Mouse (Mus musculus) forebrain, embryonic 16.5 days (tissue): Measurements from ENCODE around the gene Erlin1. TPM values are rescaled to one million over a fixed set of nuclear protein-coding genes. Genes with fewer than 3 reads are reported as not detected.

ENCODE experiments used
- ATAC-seq: fragments of 200-750 bp; cut with Nextera tagmentation; 2 replicates; pipeline ENCODE4 v1.8.0; 2017; ENCODE audit warnings: mild to moderate bottlenecking, moderate library complexity
- H3K27ac ChIP-seq: fragments of 300-500 bp; sonication (generic); 2 replicates; pipeline ENCODE4 v1.5.1; 2014; ENCODE audit warnings: low read length, control low read depth
- H3K27me3 ChIP-seq: fragments of 300-500 bp; sonication (generic); replicated peaks from 2 replicates; pipeline ENCODE4 v1.6.1; 2014; ENCODE audit warnings: low read length; ENCODE audit not compliant: control insufficient read depth, insufficient read depth
- H3K36me3 ChIP-seq: fragments of 300-500 bp; sonication (generic); 2 replicates; pipeline ENCODE4 v1.6.1; 2014; ENCODE audit not compliant: control insufficient read depth, insufficient read depth
- H3K4me1 ChIP-seq: fragments of 300-500 bp; sonication (generic); replicated peaks from 2 replicates; pipeline ENCODE4 v1.6.1; 2014; ENCODE audit warnings: low read length; ENCODE audit not compliant: control insufficient read depth, insufficient read depth
- H3K4me2 ChIP-seq: fragments of 300-500 bp; sonication (generic); 2 replicates; pipeline ENCODE4 v1.6.1; 2014; ENCODE audit warnings: mild to moderate bottlenecking, low read length, control low read depth
- H3K4me3 ChIP-seq: fragments of 300-500 bp; sonication (generic); replicated peaks from 2 replicates; pipeline ENCODE4 v1.5.1; 2014; ENCODE audit warnings: mild to moderate bottlenecking, low read length, control low read depth
- H3K9ac ChIP-seq: fragments of 300-500 bp; sonication (generic); replicated peaks from 2 replicates; pipeline ENCODE4 v1.6.1; 2014; ENCODE audit warnings: low read depth, low read length, control low read depth
- H3K9me3 ChIP-seq: fragments of 300-500 bp; sonication (generic); 2 replicates; pipeline ENCODE4 v1.6.1; 2016; ENCODE audit warnings: low read length; ENCODE audit not compliant: control insufficient read depth
- WGBS: fragments of 180-500 bp; shearing (Covaris S2); extraction: QIAGEN DNeasy Blood & Tissue Kit; methylation state at CpG from one replicate; pipeline ENCODE4 v1.1.7; 2014; 5-methylcytosine and 5-hydroxymethylcytosine counted together
- polyA plus RNA-seq: library from polyadenylated mRNA; unstranded; fragments of >200 nt; fragmentation: Nextera tagmentation; extraction: Ambion mirVana; gene quantifications from 2 replicates; pipeline ENCODE4 v1.2.1, GENCODE M21; 2015

Gene Erlin1
- polyA plus RNA-seq, 1 experiment from 2014 or later, result 20.8 TPM

DNA sequence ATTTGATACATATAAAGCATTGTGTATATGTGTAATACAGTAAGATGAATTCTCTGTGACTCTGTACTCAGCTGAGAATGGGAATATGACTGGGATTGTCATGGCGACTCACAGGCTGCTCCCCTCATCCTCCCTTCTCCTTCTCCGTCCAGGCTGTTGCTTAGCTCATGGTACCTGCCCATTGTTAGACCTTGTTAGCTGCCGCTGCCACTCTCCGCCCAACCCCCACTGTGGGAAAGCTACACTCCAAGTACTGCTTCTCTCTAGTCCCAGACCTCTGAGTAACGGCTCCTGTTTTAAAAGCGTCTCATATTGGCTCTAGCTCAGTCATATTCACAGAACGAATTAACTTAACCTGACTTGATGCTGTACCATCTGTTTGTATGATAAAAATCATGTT is 49.8 kb downstream of the Erlin1 start:
- Histone ChIP-seq H3K27ac (no peak overlapping the region), H3K4me1 (no peaks in the 10 kb centered on the region), H3K9ac (no peak overlapping the region), H3K9me3 (no peaks in the 10 kb centered on the region), H3K36me3 (no peaks in the 10 kb centered on the region), H3K4me2 (no peak overlapping the region), H3K4me3 (no peak overlapping the region), H3K27me3 (no peaks in the 10 kb centered on the region)
- WGBS, result 41% methylated on average over 7 of the region's 7 CpGs
- no peak for ATAC-seq

DNA sequence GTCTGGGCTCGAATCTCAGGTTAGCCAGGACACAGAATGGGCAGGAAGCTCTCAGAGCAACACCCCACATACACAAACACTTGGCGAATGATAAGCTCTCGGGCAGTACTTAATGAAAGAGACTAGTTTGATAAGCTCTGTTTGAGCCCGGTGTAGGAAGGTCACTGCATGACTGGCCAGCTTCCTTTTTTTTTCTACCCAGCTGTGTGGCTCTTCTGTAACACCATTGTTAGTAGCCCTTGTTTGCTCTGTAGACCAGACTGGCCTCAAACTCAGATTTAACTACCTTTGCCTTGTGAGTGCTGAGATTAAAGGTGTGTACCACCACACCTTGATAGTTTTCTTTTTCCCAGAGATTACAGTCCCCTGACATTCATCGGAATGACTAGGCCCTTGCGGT is 55.7 kb downstream of the Erlin1 start:
- no peaks in the 10 kb centered on the region for H3K27me3 ChIP-seq
- H3K9me3 ChIP-seq, result no peaks in the 10 kb centered on the region
- H3K4me3 ChIP-seq, result no peak overlapping the region
- H3K36me3 ChIP-seq, result no peaks in the 10 kb centered on the region
- H3K27ac ChIP-seq, result no peak overlapping the region
- WGBS, result 88% methylated on average over 6 of the region's 6 CpGs
- no peak overlapping the region for H3K4me2 ChIP-seq
- H3K9ac ChIP-seq, result no peak overlapping the region
- H3K4me1 ChIP-seq, result no peaks in the 10 kb centered on the region
- no peak for ATAC-seq

DNA sequence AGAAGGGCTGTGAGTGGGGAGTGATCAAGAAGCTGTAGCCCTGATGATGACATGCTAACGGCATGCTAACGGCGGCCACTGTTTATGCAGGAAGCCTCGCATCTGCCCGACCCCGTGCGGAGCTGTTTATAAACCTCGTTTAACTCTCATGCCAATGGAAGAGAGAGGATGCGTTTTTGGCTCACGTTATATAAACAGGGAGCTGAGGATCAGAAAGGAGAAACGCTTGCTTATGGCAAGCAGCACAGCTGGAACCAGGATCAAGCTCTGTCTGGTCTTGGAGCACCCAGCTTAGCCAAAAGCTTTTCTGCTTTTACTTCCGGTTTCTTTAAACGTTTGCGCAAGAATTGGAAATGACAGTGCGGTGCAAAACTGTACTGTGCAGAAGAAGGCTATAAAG is 60.8 kb downstream of the Erlin1 start:
- Histone ChIP-seq H3K9ac (no peak overlapping the region), H3K4me2 (no peak overlapping the region), H3K9me3 (no peaks in the 10 kb centered on the region), H3K4me3 (no peak overlapping the region), H3K4me1 (no peaks in the 10 kb centered on the region), H3K27me3 (no peaks in the 10 kb centered on the region), H3K27ac (no peak overlapping the region), H3K36me3 (no peaks in the 10 kb centered on the region)
- 60% methylated on average over 15 of the region's 15 CpGs for WGBS
- no peak for ATAC-seq

DNA sequence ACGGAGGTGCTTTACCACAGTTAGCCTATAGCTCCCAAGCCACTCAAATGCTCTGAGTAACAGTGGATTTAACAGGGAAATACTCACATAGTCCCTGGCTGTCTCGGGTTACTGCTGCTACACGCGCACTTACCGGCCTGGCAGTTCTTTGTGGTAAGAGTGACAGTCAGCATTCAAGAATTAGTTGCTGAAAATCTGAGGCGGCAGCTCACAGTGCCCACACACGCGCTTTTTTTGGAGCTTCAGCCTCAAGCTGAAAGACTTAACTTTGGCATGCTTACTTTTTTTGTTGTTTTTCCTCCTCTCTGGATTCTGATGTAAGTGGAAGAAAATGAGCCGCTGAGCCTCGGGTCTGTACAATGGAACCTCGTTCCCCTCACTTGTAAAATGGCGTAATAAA is 62.4 kb downstream of the Erlin1 start:
- no peak overlapping the region for H3K27ac ChIP-seq
- H3K27me3 ChIP-seq, result no peaks in the 10 kb centered on the region
- WGBS, result 28% methylated on average over 12 of the region's 12 CpGs
- no peaks in the 10 kb centered on the region for H3K4me1 ChIP-seq
- no peak overlapping the region for H3K9ac ChIP-seq
- no peaks in the 10 kb centered on the region for H3K36me3 ChIP-seq
- H3K4me3 ChIP-seq, result no peak overlapping the region
- no peaks in the 10 kb centered on the region for H3K9me3 ChIP-seq
- no peak for ATAC-seq
- no peak overlapping the region for H3K4me2 ChIP-seq

DNA sequence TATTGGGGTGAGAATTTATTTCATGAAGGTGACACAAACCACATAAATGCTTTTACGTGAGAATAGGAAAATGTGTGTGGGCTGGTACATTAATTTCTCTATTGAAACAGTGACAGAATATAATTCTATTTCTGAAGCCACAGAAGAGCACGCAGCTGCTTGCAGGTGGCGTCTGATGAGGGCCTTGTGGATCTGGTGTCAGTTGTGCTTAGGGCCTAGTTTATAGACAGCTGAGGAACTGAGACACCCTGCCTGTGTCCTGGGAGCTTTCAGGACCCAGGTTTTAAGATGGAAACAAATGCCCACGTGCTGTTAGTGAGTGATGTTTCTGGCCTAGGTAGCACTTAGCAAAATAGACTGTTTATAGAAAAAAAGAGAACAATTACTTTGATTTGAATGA is 64.6 kb downstream of the Erlin1 start:
- Histone ChIP-seq H3K9ac (no peak overlapping the region), H3K4me1 (no peaks in the 10 kb centered on the region), H3K4me3 (no peak overlapping the region), H3K27ac (no peak overlapping the region), H3K27me3 (no peaks in the 10 kb centered on the region), H3K36me3 (no peaks in the 10 kb centered on the region), H3K9me3 (no peaks in the 10 kb centered on the region), H3K4me2 (no peak overlapping the region)
- no peak for ATAC-seq
- 65% methylated on average over 4 of the region's 4 CpGs for WGBS

DNA sequence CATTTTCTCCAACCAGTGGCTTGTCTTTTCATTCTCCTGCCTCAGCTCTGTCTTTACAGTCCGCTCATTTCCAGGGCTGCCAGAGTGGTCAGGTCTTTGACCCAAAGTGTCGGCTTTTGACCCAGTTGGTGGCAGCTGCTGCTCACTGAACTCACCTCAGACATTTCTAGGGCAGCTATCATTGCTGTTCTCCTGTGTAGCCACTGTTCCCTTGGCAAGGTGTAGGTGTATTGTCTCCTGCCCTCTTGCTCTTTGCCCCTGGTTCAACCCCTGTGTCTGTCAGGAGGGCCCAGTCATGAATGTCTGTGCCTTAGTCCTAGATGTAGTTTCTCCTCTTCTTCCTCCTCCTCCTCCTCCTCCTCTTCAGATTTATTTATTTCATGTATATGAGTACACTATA is 65.3 kb downstream of the Erlin1 start:
- H3K27ac ChIP-seq, result no peak overlapping the region
- no peak overlapping the region for H3K4me2 ChIP-seq
- 91% methylated on average over 2 of the region's 2 CpGs for WGBS
- no peaks in the 10 kb centered on the region for H3K36me3 ChIP-seq
- H3K4me3 ChIP-seq, result no peak overlapping the region
- ATAC-seq, result no peak
- no peak overlapping the region for H3K9ac ChIP-seq
- H3K27me3 ChIP-seq, result no peaks in the 10 kb centered on the region
- H3K9me3 ChIP-seq, result no peaks in the 10 kb centered on the region
- H3K4me1 ChIP-seq, result no peaks in the 10 kb centered on the region

DNA sequence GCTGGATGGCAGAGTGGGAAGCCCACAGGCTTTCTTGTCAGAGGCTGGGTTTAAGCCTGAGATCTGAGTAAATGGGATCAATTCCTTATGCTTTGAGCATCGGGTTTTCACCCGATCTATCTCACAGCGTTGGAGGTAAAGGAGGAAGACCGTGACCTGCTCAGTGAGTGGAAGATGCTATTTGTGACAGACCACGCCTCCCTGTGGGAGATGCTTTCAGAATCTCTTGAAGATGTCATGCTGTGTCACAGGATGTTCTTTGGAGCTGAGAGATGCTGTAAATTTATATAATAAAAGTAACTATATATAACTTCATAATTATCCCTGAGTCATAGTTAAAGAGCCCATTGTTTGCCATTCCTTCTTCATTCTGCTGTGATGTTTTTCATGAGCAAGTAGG is 68.9 kb downstream of the Erlin1 start:
- Histone ChIP-seq H3K9ac (no peak overlapping the region), H3K4me1 (no peaks in the 10 kb centered on the region), H3K9me3 (no peaks in the 10 kb centered on the region), H3K27me3 (no peaks in the 10 kb centered on the region), H3K4me3 (no peak overlapping the region), H3K36me3 (no peaks in the 10 kb centered on the region), H3K27ac (no peak overlapping the region), H3K4me2 (no peak overlapping the region)
- 75% methylated on average over 5 of the region's 5 CpGs for WGBS
- no peak for ATAC-seq

DNA sequence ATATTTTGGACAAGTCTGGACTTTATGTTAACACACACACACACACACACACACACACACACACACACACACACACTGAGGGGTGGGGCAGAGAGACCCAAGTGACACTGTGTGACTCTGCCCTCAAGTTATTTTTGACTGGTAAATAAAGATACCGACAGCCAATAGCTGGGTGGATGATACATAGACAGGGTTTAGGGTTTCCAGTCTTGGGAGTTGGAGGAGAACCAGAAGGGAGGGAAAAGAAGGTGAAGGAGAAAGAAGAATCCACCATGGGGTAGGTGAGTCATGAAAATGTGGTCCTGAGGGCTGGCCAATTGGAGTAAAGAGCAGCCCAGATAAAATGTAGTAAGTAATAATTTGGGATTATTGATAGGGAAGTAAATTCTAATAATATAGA is 69.5 kb downstream of the Erlin1 start:
- no peak overlapping the region for H3K4me3 ChIP-seq
- no peaks in the 10 kb centered on the region for H3K36me3 ChIP-seq
- H3K4me2 ChIP-seq, result no peak overlapping the region
- H3K9ac ChIP-seq, result no peak overlapping the region
- no peak overlapping the region for H3K27ac ChIP-seq
- no peaks in the 10 kb centered on the region for H3K4me1 ChIP-seq
- ATAC-seq, result no peak
- H3K27me3 ChIP-seq, result no peaks in the 10 kb centered on the region
- WGBS, result 88% methylated on average over 1 of the region's 1 CpGs
- H3K9me3 ChIP-seq, result no peaks in the 10 kb centered on the region

DNA sequence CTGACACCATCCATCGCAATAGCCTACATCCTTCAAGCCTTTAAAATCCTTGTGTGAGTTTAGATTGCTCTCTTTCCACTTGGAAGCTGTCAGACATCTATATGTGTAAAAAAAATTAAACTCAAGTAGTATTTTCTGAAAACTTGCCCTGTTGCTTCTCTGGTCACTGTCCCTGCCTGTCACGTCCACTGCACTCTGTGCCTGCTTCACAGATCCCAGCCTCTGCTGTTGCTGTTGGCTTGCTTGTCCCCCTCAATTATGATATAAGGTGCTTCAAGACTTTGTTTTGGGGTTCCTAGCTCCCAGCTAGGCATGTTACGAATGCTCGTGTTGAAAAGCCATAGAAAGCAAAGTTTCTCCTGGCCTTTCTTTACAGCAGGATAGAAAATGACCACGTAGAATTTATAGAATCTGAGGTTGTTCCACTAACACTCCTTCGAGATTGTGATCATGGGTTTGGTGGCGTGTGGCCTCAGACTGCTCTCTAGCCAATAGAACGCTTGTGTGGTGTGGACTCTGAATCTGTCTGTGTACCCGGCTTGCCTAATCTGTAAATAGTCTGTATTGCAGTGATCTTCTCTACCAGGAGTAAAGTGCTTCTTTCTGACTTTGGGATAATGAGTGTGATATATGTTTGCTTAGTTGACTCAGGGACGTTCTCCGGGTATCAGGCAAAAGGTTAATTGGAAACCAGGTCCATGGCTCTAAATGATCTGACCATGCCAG is 70.6 kb downstream of the Erlin1 start:
- Histone ChIP-seq H3K4me3 (no peak overlapping the region), H3K9ac (no peak overlapping the region), H3K27ac (no peak overlapping the region), H3K4me2 (no peak overlapping the region), H3K9me3 (no peaks in the 10 kb centered on the region), H3K4me1 (no peaks in the 10 kb centered on the region), H3K36me3 (no peaks in the 10 kb centered on the region), H3K27me3 (no peaks in the 10 kb centered on the region)
- WGBS, result 86% methylated on average over 11 of the region's 11 CpGs
- no peak for ATAC-seq

DNA sequence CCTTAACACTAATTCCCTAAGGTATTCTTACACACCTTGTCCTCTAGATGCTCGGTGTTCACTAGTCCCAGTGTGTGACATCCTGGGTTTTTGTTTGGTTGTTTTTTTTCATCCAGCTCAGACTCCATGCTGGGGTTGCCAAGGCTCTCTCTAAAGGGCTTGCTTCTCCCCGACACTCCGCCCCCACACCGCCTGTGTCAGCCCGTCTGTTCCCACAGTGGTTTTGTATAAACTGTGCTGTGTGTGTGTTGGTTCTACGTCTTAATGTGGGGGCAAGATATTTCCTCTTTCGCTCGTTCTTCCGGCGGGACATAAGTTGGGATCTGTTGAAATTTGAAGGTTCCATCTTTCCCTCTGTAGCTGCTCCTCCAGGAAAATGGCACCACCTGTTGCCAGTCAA is 71.5 kb downstream of the Erlin1 start:
- Histone ChIP-seq H3K9me3 (no peaks in the 10 kb centered on the region), H3K36me3 (no peaks in the 10 kb centered on the region), H3K27me3 (no peaks in the 10 kb centered on the region), H3K27ac (no peak overlapping the region), H3K9ac (no peak overlapping the region), H3K4me1 (no peaks in the 10 kb centered on the region), H3K4me3 (no peak overlapping the region), H3K4me2 (no peak overlapping the region)
- WGBS, result 86% methylated on average over 10 of the region's 10 CpGs
- no peak for ATAC-seq
